Mouse (Mus musculus) cerebellum, adult 11 months (tissue): ENCODE results near the gene Hadhb.
A peak's percentile ranks its signal among the peaks of the same experiment; 100 is the strongest.
"Not testable (repeated sequence)": the region's sequence is repeated elsewhere in the genome, so short reads cannot be mapped to it uniquely, and the experiment has no call there.

ENCODE experiments used
- DNase-seq: peaks from one replicate; pipeline ENCODE4 v3.0.0; 2022

The Hadhb gene

DNA sequence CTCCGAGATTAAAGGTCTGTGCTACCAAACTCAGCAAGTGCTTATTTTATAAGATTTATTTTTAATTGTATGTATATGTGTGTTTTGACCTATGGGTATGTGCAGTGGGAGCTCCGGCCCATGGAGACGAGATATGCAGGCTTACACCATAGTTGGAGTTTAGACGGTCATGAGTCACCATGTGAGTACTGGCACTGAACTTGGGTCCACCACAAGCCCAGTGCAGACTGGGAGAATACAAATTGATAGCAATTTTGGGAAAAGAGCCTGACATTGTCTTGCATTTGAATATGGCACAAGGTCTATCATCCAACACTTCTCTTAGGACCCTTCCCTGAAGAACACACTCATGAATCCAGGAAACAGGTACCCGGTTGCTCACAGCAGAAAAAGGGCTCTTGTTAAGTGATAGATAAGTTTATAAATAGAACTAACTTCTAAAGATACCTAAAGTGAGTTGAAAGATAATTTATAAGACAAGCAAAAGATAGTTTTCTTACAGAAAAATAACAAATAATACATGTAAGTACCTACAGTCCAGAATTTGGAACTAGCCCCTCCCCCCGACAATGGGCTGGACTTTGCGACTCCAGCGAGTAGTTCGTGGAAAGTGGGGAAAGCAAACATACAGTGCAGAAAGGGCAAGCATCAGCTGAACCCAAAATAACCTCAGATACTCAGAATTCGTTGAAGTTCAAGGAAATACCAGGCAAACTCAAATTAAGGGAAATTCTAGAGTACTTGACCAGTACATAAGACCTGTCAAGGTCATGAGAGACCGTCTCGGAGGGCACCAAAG is 32.8 kb downstream of the Hadhb start:
- no peak for DNase-seq

DNA sequence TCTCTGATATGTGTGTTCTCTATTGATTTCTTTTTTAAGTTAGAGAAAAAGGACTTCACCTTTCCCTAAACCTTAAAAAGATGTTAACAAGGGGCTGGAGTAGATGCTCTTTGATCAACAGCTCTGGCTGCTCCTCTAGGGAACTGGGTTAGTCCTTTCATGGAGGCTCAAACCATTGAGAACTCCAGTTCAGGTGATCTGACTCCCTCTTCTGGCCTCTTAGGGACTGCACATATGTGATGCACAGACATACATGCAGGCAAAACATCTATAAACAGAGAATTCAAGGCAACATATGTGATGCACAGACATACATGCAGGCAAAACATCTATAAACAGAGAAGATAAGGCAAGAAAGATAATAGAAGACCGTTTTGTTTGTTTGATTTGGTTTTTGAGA is 37.4 kb downstream of the Hadhb start:
- no peak for DNase-seq

DNA sequence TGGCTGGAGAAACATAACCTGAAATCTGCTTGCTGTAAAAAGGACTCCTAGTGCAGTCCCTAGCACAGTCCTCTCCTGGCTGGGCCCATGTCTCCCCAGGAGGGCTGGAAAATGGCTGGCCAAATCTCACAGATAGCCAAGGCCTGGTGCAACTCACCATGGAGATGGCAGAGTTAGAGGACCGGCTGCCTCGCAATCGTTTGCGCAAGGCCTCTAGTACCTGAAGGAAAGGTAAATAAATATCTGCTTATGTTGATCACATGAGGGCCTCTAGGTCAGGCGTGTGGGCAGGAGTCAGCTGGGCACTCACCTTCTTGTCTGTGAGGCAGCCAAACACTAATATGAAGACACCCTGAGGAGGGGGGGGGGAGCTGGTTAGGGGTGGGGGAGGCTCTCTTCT is 40.3 kb downstream of the Hadhb start:
- no peak for DNase-seq

DNA sequence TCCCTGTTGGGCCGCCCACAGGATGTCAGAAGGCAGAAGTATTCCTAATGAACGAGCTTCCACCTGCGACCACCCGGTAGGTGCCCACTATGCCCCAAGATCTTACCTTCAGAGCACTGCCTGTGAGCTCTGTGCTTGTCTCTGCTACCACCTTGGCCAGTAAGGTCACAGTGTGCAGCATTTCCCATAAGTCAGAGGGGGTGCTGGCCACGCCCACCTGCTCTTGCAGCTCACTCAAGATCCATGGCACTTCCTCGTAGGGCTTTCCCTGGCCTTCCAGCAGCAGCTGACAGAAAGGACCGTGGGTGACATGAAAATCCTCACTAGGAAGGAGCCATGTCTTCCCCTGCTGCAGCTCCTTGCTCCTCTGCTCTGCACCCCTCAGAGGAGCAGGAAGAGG is 43.2 kb downstream of the Hadhb start:
- no peak for DNase-seq

DNA sequence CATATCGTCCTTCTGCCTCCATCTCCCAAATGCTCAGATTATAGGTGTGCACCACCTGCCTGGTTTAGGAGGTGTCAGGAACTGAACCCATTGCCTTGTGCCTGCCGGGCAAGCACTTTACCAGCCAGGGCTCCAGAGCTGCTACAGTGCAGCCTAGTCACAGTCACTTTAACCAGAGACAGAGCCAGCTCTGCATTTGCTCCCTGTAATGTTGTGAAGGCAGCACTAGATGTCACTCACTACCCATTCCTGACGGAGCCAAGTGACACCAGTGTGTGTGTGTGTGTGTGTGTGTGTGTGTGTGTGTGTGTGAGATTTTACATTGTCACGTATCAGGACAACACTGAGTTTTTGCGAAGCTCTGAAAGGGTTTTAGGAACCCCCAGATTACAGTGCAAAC is 46.5 kb downstream of the Hadhb start:
- no peak for DNase-seq

DNA sequence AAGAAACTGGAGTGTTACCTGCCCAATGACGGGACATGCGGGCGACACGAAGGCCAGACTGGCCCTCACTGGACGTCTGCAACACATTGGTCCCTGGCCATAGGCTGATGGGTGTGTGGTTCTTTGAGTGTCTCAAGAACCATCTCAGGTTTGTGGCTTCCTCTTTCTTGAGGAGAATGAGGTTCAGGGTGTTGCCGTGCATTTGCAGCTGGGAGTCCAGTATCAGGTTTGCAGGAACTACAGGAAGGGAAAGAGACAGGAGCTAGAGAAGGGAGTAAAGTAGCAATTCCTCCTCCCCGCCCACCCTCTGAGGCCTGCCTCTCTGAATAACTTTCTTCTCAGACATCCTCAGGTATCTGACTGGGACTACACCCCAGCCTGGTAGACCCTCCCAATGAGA is 47.2 kb downstream of the Hadhb start:
- DNase-seq = no peak

DNA sequence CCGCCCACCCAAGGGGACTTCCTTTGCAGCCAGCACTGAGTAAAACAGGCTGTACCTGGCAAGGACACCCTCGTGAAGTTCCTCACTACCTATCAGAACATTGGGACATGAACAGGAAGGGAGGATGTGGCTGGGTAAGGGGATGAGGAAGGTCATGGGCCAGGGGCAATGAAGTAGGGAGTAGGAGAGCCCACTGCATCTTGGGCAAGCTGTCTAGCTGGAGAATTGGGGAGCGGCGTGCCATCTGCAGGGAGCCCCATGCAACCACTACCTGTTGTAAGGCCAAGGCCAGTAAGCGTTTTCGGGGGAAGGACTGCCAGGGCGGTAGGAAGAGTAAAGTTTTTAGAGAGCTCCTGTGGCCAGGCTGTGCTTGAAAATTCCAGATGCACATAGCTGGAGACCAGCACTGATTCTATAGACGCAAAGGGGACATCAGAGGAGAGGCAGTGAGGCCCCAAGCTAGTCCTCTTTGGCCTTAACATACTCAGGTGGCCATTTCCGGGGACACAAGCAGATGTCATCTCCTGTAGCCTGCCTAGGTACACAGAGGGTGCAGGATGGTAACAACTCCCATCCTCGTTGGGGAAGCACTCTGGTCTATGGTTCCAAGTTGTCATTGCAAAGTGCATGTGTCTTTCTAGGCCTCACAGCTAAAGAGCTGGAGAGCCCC is 48.3 kb downstream of the Hadhb start:
- DNase-seq = no peak

DNA sequence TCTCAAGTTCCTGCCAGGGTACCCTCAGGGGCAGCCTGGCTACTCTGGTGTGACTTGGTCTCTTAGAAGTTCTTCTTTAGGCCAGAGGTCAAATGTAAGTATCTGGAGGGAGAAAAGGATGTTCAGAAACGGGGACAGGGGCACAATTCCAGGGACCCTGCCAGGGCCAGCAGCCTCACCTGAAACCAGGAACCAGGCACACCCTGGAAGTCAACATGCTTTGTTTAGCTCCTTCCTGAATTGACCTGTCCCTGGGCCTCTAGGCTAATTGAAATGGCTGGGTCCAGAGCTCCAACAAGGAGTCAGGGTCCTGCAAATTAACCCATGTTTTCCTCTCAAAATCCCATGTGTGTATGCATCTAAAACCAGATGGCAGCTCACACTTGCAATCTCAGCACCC is 49.4 kb downstream of the Hadhb start:
- DNase-seq = no peak

DNA sequence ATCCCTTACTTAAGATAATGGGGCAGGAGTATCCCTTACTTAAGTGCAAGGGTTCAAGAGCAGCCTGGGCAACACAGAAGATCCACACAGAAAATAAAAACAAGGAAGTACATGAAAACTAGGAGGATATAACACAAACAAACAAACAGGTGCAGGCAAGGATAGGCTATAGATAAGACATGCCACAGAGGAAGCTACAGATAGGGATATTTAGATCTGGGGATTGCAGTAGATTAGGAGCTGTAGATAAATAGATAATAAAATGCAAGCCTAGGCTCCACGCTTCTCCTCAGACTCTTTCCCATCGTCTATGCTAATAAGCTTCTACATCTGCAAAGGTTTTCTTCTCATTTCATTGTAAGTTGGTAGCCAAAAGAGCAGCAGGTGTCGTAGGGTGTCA is 50.0 kb downstream of the Hadhb start:
- DNase-seq = no peak

DNA sequence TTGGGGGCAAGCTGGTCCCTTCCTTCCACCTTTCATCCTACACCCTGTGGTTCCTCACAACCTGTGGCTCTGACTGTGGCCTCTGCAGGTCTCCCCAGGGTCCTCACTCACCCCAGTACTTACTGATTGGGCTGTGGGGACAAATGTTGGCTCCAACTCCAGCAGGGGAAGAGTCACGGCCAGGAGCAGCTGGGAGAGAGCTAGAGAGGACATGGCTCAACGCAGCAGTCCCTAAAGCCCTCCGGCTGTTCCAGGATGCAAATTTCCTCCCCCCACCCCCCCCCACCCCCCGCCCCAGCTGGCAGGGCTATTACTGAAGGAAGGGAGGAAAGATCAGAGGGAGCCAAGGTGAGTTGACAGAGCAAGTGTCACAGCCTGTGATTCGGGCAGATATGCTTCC is 50.4 kb downstream of the Hadhb start, which contains the start of gene Adgrf3:
Gene Adgrf3 (minus strand): TSS at position 230 of the 400 bp plus-strand sequence.
- no peak for DNase-seq

DNA sequence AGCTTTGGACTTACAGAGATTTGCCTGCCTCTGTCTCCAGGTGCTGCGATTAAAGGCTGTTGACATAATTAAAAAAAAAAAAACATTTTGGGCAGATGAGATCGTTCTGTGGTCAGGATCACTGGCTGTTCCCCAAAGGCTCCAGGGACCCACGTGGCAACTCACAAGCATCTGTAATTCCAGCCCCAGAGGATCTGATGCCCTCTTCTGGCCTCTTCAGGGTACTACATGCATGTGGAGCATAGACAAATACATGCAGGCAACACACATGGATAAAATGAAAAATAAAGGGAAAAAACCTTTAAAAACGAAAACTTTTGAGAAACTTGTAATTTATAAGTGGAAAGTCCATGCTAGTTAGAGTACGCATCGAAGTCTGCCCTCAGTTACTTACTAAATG is 52.2 kb downstream of the Hadhb start:
- no peak for DNase-seq

DNA sequence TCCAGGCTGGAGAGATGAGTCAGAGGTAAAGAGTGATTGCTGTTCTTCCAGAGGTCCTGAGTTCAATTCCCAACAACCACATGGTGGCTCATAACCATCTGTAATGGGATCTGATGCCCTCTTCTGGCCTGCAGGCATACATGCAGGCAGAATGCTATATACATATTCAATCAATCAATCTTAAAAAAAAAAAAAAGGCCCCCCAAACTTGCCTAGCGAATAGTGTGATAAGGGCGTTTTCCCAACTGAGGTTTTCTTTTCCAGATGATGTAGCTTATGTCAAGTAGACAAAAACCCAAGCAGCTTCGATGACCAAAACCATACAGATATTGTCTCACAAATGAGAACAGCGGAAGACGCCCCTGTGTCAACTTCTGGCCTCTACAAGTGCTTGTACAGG is 55.7 kb downstream of the Hadhb start:
- DNase-seq = not testable (repeated sequence)

DNA sequence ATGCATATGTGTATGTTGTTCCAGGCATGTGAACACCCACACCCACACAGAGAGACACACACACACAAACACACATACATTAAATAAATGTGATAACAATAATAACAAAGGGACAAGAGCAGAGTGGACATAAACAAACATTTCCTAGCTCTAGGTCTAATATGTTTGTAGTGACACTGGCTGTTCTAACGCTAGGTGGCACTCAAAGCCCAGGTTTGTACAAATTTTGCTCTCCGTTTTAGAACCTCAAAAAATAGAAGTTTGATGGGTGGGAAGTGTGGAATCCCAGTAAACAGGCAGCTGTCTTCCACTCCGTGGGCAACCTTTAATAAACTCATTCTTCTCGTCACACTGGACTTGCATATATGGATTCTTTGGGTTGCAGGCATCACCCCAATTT is 59.8 kb downstream of the Hadhb start:
- peak; percentile 50 for DNase-seq

DNA sequence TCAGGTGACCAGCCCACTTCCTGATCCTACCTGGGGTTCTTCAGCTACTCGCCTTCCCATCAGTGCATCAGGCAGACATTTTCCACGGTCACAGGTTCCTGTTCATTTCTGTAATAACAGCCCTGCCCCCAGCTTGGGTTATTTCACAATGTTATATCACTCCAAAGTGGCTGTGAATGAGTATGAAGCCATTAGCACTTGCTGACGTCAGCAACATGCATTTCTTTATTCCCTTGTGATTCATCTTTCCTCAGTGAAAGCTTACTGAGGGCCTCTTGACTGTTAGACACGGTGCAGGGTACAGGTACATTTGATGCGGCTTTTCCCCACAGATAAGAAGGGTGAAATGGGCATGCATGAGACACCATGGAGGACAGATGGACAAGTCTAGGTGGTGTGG is 60.9 kb downstream of the Hadhb start:
- DNase-seq = no peak

DNA sequence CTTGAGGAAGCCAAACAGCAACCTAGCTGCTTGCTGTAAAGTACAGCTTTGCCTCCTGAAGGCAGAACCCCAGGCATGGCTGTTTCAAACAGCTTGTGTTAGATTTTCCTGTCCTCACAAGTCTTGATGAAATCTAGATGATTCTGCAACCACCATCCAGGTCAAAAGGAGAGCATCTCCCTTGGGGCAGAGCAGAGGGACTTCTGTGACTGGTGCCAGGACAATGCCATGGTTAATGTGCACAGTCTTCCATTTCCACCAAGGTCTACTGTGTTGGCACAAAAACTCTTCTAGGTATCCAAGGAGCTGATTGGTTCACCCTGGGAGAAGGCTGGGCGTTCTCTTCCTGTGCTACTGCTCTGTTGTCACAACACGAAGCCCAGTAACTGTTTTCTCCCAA is 64.7 kb downstream of the Hadhb start:
- DNase-seq = no peak

DNA sequence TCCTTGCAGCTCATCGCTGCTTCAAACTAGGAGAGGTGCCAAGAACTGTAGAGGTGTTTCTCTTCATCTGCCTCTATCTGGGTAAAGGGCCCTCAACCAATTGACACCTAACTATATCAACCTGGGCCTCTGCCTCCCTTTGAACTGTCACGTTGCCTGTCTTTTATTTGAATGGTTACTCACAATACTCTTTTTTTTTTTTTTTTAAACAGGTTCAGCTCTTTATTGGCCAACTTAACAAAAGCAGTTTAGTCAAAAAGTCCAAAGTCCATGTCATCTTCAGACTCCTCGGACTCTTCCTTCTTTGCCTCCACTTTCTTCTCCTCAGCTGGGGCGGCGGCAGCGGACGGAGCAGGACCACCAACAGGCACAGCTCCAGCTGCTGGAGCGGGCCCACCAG is 65.6 kb downstream of the Hadhb start:
- DNase-seq = no peak

DNA sequence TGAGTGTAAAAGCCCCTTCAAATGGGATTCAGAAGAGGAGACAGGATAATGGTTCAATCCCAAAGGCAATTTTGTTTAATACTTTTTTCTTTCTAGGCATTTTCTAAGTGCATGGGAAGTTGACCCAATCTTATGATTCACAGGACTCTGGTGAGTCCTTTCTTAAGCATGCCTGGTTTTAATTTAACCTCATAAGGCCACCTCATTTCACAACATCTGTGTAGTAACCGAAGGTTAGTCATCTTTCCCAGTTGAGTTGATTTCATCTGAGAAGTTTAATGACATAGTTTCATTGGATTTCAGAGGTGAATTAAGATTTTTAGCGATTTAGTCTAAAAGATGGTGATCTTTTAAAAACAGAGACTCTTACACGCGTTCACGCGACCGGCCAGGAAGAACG is 67.6 kb downstream of the Hadhb start:
- no peak for DNase-seq

DNA sequence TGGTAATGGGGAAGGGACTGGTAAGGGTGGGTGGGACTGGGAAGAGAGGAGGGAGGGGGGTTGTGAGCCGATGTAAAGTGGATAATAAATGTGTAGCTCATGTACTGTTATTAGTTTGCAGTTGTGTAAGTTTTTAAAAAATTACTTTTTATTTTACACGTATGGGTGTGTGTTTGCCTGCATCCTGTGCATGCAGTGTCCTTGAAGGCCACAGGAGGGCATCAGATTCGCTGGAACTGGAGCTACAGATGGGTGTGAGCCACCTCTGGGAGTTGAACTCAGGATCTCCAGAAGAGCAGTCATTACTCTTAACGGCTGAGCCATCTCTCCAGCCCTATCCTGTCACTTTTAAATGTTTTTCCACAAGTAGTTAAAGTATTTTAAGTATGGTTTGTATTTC is 75.9 kb downstream of the Hadhb start:
- no peak for DNase-seq

DNA sequence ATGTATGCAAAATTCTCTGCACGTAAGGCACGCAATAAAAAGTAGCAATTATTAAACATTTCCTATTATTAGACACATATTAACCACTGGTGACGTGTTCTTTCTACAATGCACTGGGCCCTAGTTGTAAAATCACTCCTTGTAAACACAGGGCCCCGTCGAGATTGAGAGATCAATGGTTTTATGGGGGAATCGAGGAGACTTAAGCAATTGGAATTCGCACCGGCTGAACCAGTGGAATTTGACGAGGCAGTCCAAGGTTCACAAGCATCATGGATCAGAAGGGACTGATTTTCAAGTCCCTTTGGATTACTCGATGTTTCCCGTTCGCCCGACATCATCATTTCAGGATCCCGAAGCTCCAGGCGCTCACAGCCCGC is 76.8 kb downstream of the Hadhb start:
- DNase-seq = no peak

DNA sequence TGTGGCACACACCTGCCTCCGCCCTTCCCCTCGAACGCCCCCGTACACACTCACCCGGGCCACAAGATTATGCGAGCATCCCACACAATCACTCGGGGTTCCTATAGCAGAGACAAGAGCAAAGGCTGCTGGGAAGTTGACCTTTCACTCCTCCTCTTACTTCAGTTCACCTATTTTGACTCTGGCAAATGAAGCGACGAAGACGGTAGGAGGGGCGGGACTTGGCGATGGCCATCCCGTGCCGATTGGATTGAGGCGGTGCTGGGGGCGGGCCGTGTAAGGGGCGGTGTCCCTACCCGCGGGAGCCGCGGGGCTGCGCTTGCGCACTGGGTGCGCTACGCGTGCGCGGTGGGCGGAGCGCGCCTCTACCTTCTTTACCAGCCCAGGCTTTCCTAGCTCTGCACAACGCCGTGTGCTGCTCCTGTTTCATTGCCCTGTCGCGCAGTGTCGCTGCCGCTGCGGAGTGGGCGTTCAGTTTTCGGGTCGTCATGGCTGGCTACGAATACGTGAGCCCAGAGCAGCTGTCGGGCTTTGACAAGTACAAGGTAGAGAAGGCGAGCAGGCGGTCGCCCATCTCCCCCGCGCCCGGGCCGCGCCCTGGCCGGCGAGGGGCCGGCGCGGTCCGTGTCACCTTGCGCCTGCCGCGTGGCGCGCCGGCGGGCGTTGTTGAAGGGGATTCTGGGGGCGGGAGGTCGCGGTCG is 77.4 kb downstream of the Hadhb start, which contains the start of gene Selenoi:
Gene Selenoi (plus strand): TSS at position 311 of the 701 bp plus-strand sequence.
- DNase-seq = peak; percentile 100

DNA sequence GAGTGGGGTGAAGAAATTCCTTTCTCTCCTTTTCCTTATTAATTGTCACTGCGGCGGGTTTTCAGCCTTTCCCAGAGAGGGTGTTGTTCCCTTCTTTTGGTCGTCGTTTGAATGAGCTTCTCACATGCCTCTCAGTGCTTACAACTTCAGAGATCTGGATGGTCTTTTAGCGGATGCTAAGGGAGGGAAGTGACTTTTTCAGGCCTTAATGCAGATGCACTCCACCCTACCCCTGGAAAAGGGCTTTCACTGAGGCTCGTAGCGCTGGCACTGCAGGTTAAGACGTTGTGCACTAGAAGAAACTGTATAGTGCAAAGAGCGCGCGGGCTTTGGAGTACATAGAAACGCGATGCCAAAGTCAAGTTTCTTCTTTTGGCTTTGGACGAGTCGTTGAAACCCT is 78.0 kb downstream of the Hadhb start:
- no peak for DNase-seq

DNA sequence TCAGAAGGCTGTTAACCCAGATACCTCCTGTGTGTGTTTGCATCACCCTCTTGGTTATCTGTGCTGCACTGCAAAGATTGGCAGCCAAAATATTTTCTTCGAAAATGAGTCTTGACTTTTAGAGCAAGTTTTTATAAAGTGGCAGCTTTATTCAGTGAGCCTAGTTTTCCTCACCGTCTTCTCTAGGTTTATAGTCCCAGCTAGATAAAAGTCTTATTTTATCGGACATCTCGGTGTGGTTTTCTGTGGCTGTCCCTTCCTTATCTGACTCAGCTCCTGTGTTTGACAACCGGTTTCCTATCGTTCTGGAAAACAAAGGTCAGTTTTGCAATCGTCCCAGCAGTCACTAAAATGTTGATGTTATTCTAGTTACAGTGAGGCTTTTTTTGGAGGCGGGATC is 78.9 kb downstream of the Hadhb start:
- no peak for DNase-seq
